Mouse (Mus musculus) liver, adult 2 months (tissue): ENCODE measurements at regions not wholly inside any gene's neighbourhood (a gene's known extent, or its start where the extent isn't known, plus 50 kb on each side); places are given as distances from the start of the nearest gene placed in this dataset.

ENCODE experiments used
- CTCF ChIP-seq: fragments of 200-500 bp; IDR thresholded peaks from 2 replicates; pipeline ENCODE4 v1.5.1; 2011; ENCODE audit warnings: low read depth, low read length, control low read depth
- POLR2A ChIP-seq: fragments of 200-500 bp; IDR thresholded peaks from 2 replicates; pipeline ENCODE4 v1.6.1; 2011; ENCODE audit warnings: low read length, control low read depth; ENCODE audit not compliant: insufficient read depth; ENCODE audit errors: extremely low read depth

DNA sequence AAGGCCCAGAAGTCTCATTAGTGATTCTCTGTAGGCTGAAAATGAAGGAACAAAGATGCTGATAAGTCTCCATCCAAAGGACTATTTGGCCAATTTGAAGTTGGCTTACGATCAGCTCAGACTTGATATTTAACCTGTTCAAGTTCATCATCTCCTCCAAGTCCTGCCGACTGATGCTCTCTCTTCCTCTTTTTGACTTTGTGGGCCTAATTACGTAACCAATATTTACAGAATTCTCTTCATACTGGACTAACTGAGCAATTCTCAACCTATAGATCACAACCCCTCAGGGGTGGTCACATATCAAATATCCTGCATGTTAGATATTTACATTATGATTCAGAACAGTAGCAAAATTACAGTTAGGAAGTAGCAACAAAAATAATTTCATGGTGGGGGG, 101.2 kb upstream of the Frmd4a start:
- no peak for TF ChIP-seq CTCF
- TF ChIP-seq POLR2A, result no peak
